Mouse (Mus musculus) heart, postnatal 0 days (tissue): ENCODE results near the gene Spaca6.

ENCODE experiments used
- CTCF ChIP-seq: IDR thresholded peaks from 2 replicates; pipeline ENCODE4 v1.5.1; 2016; ENCODE audit warnings: antibody characterized with exemption, control low read depth, low read depth
- EP300 ChIP-seq: IDR thresholded peaks from 2 replicates; pipeline ENCODE4 v1.6.1; 2016; ENCODE audit warnings: antibody characterized with exemption, low read depth

- TF ChIP-seq EP300 (no peak; the same call in 1 of the 2 replicates), CTCF (no peak)
Observed at GRCm38 (mm10) chr17:17827658-17828190, 766 bp downstream of the Spaca6 start.
